Mouse (Mus musculus) hindbrain, embryonic 14.5 days (tissue): ENCODE measurements at regions not wholly inside any gene's neighbourhood (a gene's known extent, or its start where the extent isn't known, plus 50 kb on each side); places are given as distances from the start of the nearest gene placed in this dataset.
"Not testable (repeated sequence)": the region's sequence is repeated elsewhere in the genome, so short reads cannot be mapped to it uniquely, and the experiment has no call there.

Experiments used
- ATAC-seq: fragments of 200-750 bp; cut with Nextera tagmentation; 2 replicates; pipeline ENCODE4 v1.8.0; 2017; ENCODE audit warnings: moderate number of reproducible peaks, mild to moderate bottlenecking, moderate TSS enrichment, moderate library complexity; ENCODE audit not compliant: low FRiP score
- DNase-seq: peaks from one replicate; pipeline ENCODE4 v3.0.0-alpha.2; 2015; ENCODE audit warnings: low spot score
- H3K27ac ChIP-seq: fragments of 300-500 bp; sonication (generic); 2 replicates; pipeline ENCODE4 v1.5.1; 2014; ENCODE audit warnings: mild to moderate bottlenecking, moderate library complexity
- H3K27me3 ChIP-seq: fragments of 300-500 bp; sonication (generic); 2 replicates; pipeline ENCODE4 v1.6.1; 2014; ENCODE audit warnings: mild to moderate bottlenecking, low read length, mixed read lengths; ENCODE audit not compliant: control insufficient read depth, insufficient read depth
- H3K36me3 ChIP-seq: fragments of 300-500 bp; sonication (generic); replicated peaks from 2 replicates; pipeline ENCODE4 v1.6.1; 2014; ENCODE audit not compliant: control insufficient read depth, insufficient read depth
- H3K4me1 ChIP-seq: fragments of 300-500 bp; sonication (generic); replicated peaks from 2 replicates; pipeline ENCODE4 v1.6.1; 2014; ENCODE audit warnings: antibody characterized with exemption, low read length, mixed read lengths; ENCODE audit not compliant: control insufficient read depth, insufficient read depth
- H3K4me2 ChIP-seq: fragments of 300-500 bp; sonication (generic); replicated peaks from 2 replicates; pipeline ENCODE4 v1.6.1; 2014; ENCODE audit warnings: mild to moderate bottlenecking, moderate library complexity
- H3K4me3 ChIP-seq: fragments of 300-500 bp; sonication (generic); replicated peaks from 2 replicates; pipeline ENCODE4 v1.5.1; 2014; ENCODE audit warnings: mild to moderate bottlenecking, low read length
- H3K9ac ChIP-seq: fragments of 300-500 bp; sonication (generic); 2 replicates; pipeline ENCODE4 v1.6.1; 2014
- H3K9me3 ChIP-seq: fragments of 300-500 bp; sonication (generic); 2 replicates; pipeline ENCODE4 v1.6.1; 2016; ENCODE audit warnings: low read length; ENCODE audit not compliant: control insufficient read depth
- WGBS: fragments of 180-500 bp; shearing (Covaris S2); extraction: QIAGEN DNeasy Blood & Tissue Kit; methylation state at CpG from one replicate; pipeline ENCODE4 v1.1.7; 2014; 5-methylcytosine and 5-hydroxymethylcytosine counted together

GRCm38 (mm10) chr12:106311320-106311825, 301.3 kb downstream of the Vrk1 start:
- 30% methylated on average over 7 of the region's 7 CpGs for WGBS
- peak overlapping the region; percentile 38; the same call in 1 of the 2 replicates for H3K4me3 ChIP-seq
- H3K9ac ChIP-seq = peak overlapping the region; percentile 55
- peak overlapping the region; percentile 83 for H3K4me2 ChIP-seq
- no peak overlapping the region for H3K27ac ChIP-seq
- no peaks in the 10 kb centered on the region for H3K9me3 ChIP-seq
- H3K27me3 ChIP-seq = peaks cover 44% of the 10 kb centered on the region
- H3K4me1 ChIP-seq = peaks cover 8% of the 10 kb centered on the region
- ATAC-seq (no peak), DNase-seq (no peak)
- H3K36me3 ChIP-seq = no peaks in the 10 kb centered on the region

GRCm38 (mm10) chr12:106311831-106312600, 302.0 kb downstream of the Vrk1 start:
- Histone ChIP-seq H3K4me2 (no peak overlapping the region), H3K9me3 (no peaks in the 10 kb centered on the region), H3K27ac (no peak overlapping the region), H3K4me3 (no peak overlapping the region), H3K27me3 (peaks cover 44% of the 10 kb centered on the region), H3K36me3 (no peaks in the 10 kb centered on the region), H3K4me1 (peaks cover 8% of the 10 kb centered on the region), H3K9ac (no peak overlapping the region)
- DNase-seq (no peak), ATAC-seq (no peak)
- WGBS = 32% methylated on average over 17 of the region's 17 CpGs

GRCm38 (mm10) chr12:106317738-106318137, 307.7 kb downstream of the Vrk1 start:
- ATAC-seq (no peak), DNase-seq (no peak)
- 83% methylated on average over 16 of the region's 16 CpGs for WGBS
- H3K4me1 ChIP-seq = no peaks in the 10 kb centered on the region
- no peak overlapping the region for H3K9ac ChIP-seq
- no peak overlapping the region for H3K4me3 ChIP-seq
- H3K27ac ChIP-seq = no peak overlapping the region
- H3K36me3 ChIP-seq = no peaks in the 10 kb centered on the region
- H3K27me3 ChIP-seq = peaks cover 31% of the 10 kb centered on the region
- no peak overlapping the region for H3K4me2 ChIP-seq
- H3K9me3 ChIP-seq = no peaks in the 10 kb centered on the region

GRCm38 (mm10) chr12:106321511-106321910, 311.5 kb downstream of the Vrk1 start:
- DNase-seq (no peak), ATAC-seq (no peak)
- peaks cover 57% of the 10 kb centered on the region for H3K27me3 ChIP-seq
- H3K4me1 ChIP-seq = no peaks in the 10 kb centered on the region
- H3K9ac ChIP-seq = no peak overlapping the region
- no peaks in the 10 kb centered on the region for H3K36me3 ChIP-seq
- H3K27ac ChIP-seq = no peak overlapping the region
- H3K9me3 ChIP-seq = no peaks in the 10 kb centered on the region
- no peak overlapping the region for H3K4me3 ChIP-seq
- WGBS = 67% methylated on average over 7 of the region's 7 CpGs
- no peak overlapping the region for H3K4me2 ChIP-seq

- Histone ChIP-seq H3K27me3 (peaks cover 67% of the 10 kb centered on the region), H3K4me2 (no peak overlapping the region), H3K4me1 (no peaks in the 10 kb centered on the region), H3K4me3 (no peak overlapping the region), H3K36me3 (no peaks in the 10 kb centered on the region), H3K9ac (no peak overlapping the region), H3K9me3 (no peaks in the 10 kb centered on the region), H3K27ac (no peak overlapping the region)
- 31% methylated on average over 4 of the region's 4 CpGs for WGBS
- DNase-seq (no peak), ATAC-seq (no peak)
Observed at GRCm38 (mm10) chr12:106326611-106327010, 316.6 kb downstream of the Vrk1 start.

GRCm38 (mm10) chr12:106327351-106327750, 317.3 kb downstream of the Vrk1 start:
- Histone ChIP-seq H3K9me3 (no peaks in the 10 kb centered on the region), H3K36me3 (no peaks in the 10 kb centered on the region), H3K9ac (no peak overlapping the region), H3K27ac (no peak overlapping the region), H3K4me3 (no peak overlapping the region), H3K4me1 (no peaks in the 10 kb centered on the region), H3K27me3 (peaks cover 62% of the 10 kb centered on the region), H3K4me2 (no peak overlapping the region)
- no peak for ATAC-seq
- DNase-seq = no peak
- 77% methylated on average over 5 of the region's 5 CpGs for WGBS

GRCm38 (mm10) chr12:106357867-106358266, 347.8 kb downstream of the Vrk1 start:
- WGBS = 49% methylated on average over 9 of the region's 9 CpGs
- H3K27ac ChIP-seq = no peak overlapping the region
- H3K9me3 ChIP-seq = no peaks in the 10 kb centered on the region
- H3K27me3 ChIP-seq = no peaks in the 10 kb centered on the region
- H3K4me1 ChIP-seq = no peaks in the 10 kb centered on the region
- no peaks in the 10 kb centered on the region for H3K36me3 ChIP-seq
- no peak for DNase-seq
- no peak for ATAC-seq
- no peak overlapping the region for H3K9ac ChIP-seq
- H3K4me3 ChIP-seq = no peak overlapping the region
- H3K4me2 ChIP-seq = no peak overlapping the region

- 86% methylated on average over 7 of the region's 7 CpGs for WGBS
- not testable (repeated sequence) for H3K4me1 ChIP-seq, H3K36me3 ChIP-seq, H3K9me3 ChIP-seq, ATAC-seq, DNase-seq, H3K27ac ChIP-seq, H3K27me3 ChIP-seq, H3K4me2 ChIP-seq, H3K4me3 ChIP-seq, H3K9ac ChIP-seq
Observed at GRCm38 (mm10) chr12:106361646-106362045, 351.6 kb downstream of the Vrk1 start.

GRCm38 (mm10) chr12:106374840-106375375, 364.9 kb downstream of the Vrk1 start:
- H3K9me3 ChIP-seq = no peaks in the 10 kb centered on the region
- no peaks in the 10 kb centered on the region for H3K27me3 ChIP-seq
- no peak overlapping the region for H3K9ac ChIP-seq
- no peak overlapping the region for H3K4me3 ChIP-seq
- H3K27ac ChIP-seq = peak overlapping the region; percentile 6; the same call in 1 of the 2 replicates
- peaks cover 34% of the 10 kb centered on the region for H3K4me1 ChIP-seq
- H3K4me2 ChIP-seq = no peak overlapping the region
- ATAC-seq (peak; percentile 34; the same call in 1 of the 2 replicates), DNase-seq (peak; percentile 42)
- no peaks in the 10 kb centered on the region for H3K36me3 ChIP-seq
- 38% methylated on average over 12 of the region's 12 CpGs for WGBS
